In genomic region chr12:21463448-21463891, GRCm38 (mm10) we compare ENCODE assay signal across 9 mouse cellular contexts. TPM values are rescaled to one million over a fixed set of nuclear protein-coding genes. Genes with fewer than 3 reads are reported as not detected.
A peak's percentile ranks its signal among the peaks of the same experiment; 100 is the strongest.
DNase-seq lines count a peak whose midpoint lies in the region; TF ChIP-seq lines count a peak whose summit lies in the region.
"Had no signal": no experiment of that assay in that cellular context is flagged by ENCODE, and none has a peak within 500 bp of the region (broad histone marks: within the 10 kb centered on the region; RNA-seq: fewer than 3 reads in every experiment).

No protein-coding gene starts in this region.

- 48% methylated on average over 5 of the region's 5 CpGs for WGBS in spleen, adult 2 months

- no peak for TF ChIP-seq POLR2A in spleen, adult 2 months (IDR thresholded peaks at IDR 0.05; ENCODE audit: low read depth, low read length)

- no peak overlapping the region for H3K4me3 ChIP-seq in spleen, adult 2 months (ENCODE audit: extremely low read depth, insufficient read depth, insufficient read length)

- H3K4me1 ChIP-seq in spleen, adult 2 months (ENCODE audit: control insufficient read depth, insufficient read depth, insufficient read length): peaks cover 12% of the 10 kb centered on the region; the same call in 1 of the 2 replicates

- intact Hi-C loops in gastrocnemius, postnatal 36 days (cut with DNase I): no loop called here

- no peaks in the 10 kb centered on the region for H3K36me3 ChIP-seq in spleen, adult 2 months (ENCODE audit: control insufficient read depth, insufficient read depth, low read length)

- H3K27me3 ChIP-seq in spleen, adult 2 months (ENCODE audit: control insufficient read depth, insufficient read depth, low read length): no peaks in the 10 kb centered on the region

- TF ChIP-seq CTCF in spleen, adult 2 months (IDR thresholded peaks at IDR 0.05; ENCODE audit: extremely low read depth, insufficient read depth, insufficient read length, insufficient replicate concordance): no peak

- H3K27ac ChIP-seq in spleen, adult 2 months (ENCODE audit: insufficient read depth, low read length): peak overlapping the region; percentile 34

- peak; percentile 19 for DNase-seq in gastrocnemius, postnatal 25 days
- no peak for DNase-seq in gastrocnemius, postnatal 36 days
- no peak for DNase-seq in spleen, adult 2 months (ENCODE audit: low read depth in 1 of 2, low spot score in 2 of 2)
- no peak for DNase-seq in spleen, postnatal 4 days (ENCODE audit: low spot score in 2 of 2)
- DNase-seq in heart, postnatal 4 days: peak; percentile 12
- no peak for DNase-seq in kidney, postnatal 10 days
- no peak for DNase-seq in adrenal gland, adult (ENCODE audit: inconsistent age in 2 of 2, low spot score in 1 of 2)
- DNase-seq: kidney, postnatal 25 days; lung, adult 18-20 months had no signal

RNA-seq across cellular contexts. Expression of gene Ywhaq, which starts 46.0 kb away (rescaled TPM):
- total RNA-seq in gastrocnemius, postnatal 25 days (2021): 10 to 100 TPM; 28.6 to 36.6 TPM
- total RNA-seq in gastrocnemius, postnatal 36 days (2021): 10 to 100 TPM; 23.3 to 24.7 TPM
- polyA plus RNA-seq in spleen, adult 2 months (2012; rRNA removed): 38.6 and 40.9 TPM in 2 replicates
- 100 to 1,000 TPM; 173 to 184 TPM for total RNA-seq in heart, postnatal 4 days (2021)

Comparison
In these comparisons a context has a peak if more than half of its experiments do, and no peak if none do; other contexts are left out.
1. DNase-seq: peak in gastrocnemius, postnatal 25 days (single experiment) and heart, postnatal 4 days (single experiment); none in gastrocnemius, postnatal 36 days (0 of 2), spleen, adult 2 months (0 of 2), spleen, postnatal 4 days (0 of 2), kidney, postnatal 10 days (single experiment) and adrenal gland, adult (0 of 2).
2. RNA of gene Ywhaq, which starts 46.0 kb away (total RNA-seq): 173 to 184 TPM in heart, postnatal 4 days; 28.6 to 36.6 TPM in gastrocnemius, postnatal 25 days and 23.3 to 24.7 TPM in gastrocnemius, postnatal 36 days; every median in the first group is over 4 times any median in the second.